Mouse (Mus musculus): Measurements from ENCODE around the gene Tmem47. TPM values are rescaled to one million over a fixed set of nuclear protein-coding genes. Genes with fewer than 3 reads are reported as not detected.

Gene Tmem47
- polyA plus RNA-seq, 1 experiment from 2014 or later: 8.2 TPM

- Histone ChIP-seq H3K27ac (ENCODE audit: low read length) (no peak overlapping the region), H3K4me1 (ENCODE audit: insufficient read depth, low read depth, low read length) (no peaks in the 10 kb centered on the region), H3K9ac (replicated peaks; ENCODE audit: low read depth) (no peak overlapping the region), H3K27me3 (replicated peaks; ENCODE audit: insufficient read depth, low read length) (no peaks in the 10 kb centered on the region), H3K4me3 (ENCODE audit: low read depth, low read length) (no peak overlapping the region), H3K36me3 (ENCODE audit: insufficient read depth, low read length) (no peaks in the 10 kb centered on the region), H3K9me3 (ENCODE audit: low read length) (no peaks in the 10 kb centered on the region), H3K4me2 (replicated peaks; ENCODE audit: low read depth, low read length) (no peak overlapping the region)
- whole genome bisulfite sequencing: 13% methylated on average over 2 of the region's 2 CpGs
- DNase-seq (ENCODE audit: low spot score): no peak
- ATAC-seq: no peak
- TF ChIP-seq CTCF (IDR thresholded peaks at IDR 0.05) (no peak), EP300 (IDR thresholded peaks at IDR 0.05) (no peak)
Measured at GRCm38 (mm10) chrX:81080996-81081395, 10.5 kb downstream of the Tmem47 start.

DNA sequence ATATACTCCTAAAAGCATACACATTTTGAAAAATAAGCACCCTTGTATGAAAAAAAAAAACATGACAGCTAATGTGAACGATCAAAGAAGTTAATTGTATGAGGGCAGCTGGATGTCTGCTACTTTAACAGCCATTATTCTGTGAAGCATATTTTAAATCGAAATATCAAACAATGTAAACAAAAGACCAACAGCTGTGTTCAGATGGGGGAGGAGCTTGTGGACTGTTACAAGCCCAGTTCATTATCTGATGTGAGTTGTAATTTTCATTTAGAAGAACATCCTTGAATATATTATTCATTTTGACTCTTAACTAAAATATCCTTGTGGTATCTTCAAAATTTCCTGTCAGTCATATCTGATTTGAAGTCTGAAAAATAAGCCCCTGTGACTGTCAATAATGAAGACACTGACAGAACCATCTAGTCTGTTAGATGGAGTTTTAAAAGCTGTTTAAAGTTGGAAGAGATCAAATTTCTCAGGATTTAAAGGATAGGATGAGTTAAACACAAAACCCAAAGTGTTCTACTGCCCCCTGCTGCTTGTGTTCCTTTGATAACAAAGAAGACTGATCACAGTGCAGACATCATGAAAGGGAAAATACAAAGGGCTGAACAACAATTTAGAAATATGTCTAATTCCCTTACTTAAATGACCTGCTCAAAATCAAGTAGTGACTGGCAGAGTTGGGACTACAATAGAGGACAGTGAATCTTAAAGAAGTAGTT lies 14.7 kb downstream of the Tmem47 start:
- Histone ChIP-seq H3K4me3 (ENCODE audit: low read depth, low read length) (no peak overlapping the region), H3K9me3 (ENCODE audit: low read length) (no peaks in the 10 kb centered on the region), H3K9ac (replicated peaks; ENCODE audit: low read depth) (no peak overlapping the region), H3K4me2 (replicated peaks; ENCODE audit: low read depth, low read length) (no peak overlapping the region), H3K27ac (ENCODE audit: low read length) (no peak overlapping the region), H3K36me3 (ENCODE audit: insufficient read depth, low read length) (no peaks in the 10 kb centered on the region), H3K27me3 (replicated peaks; ENCODE audit: insufficient read depth, low read length) (no peaks in the 10 kb centered on the region), H3K4me1 (ENCODE audit: insufficient read depth, low read depth, low read length) (no peaks in the 10 kb centered on the region)
- no peak for ATAC-seq
- TF ChIP-seq CTCF (IDR thresholded peaks at IDR 0.05): peak; percentile 64
- TF ChIP-seq EP300 (IDR thresholded peaks at IDR 0.05): no peak
- DNase-seq (ENCODE audit: low spot score): peak; percentile 44
- WGBS: 27% methylated on average over 2 of the region's 2 CpGs

- H3K27ac ChIP-seq (ENCODE audit: low read length): no peak overlapping the region
- H3K9me3 ChIP-seq (ENCODE audit: low read length): no peaks in the 10 kb centered on the region
- no peak overlapping the region for H3K9ac ChIP-seq (replicated peaks; ENCODE audit: low read depth)
- no peak for ATAC-seq
- no peak overlapping the region for H3K4me3 ChIP-seq (ENCODE audit: low read depth, low read length)
- TF ChIP-seq CTCF (IDR thresholded peaks at IDR 0.05): no peak
- no peak for TF ChIP-seq EP300 (IDR thresholded peaks at IDR 0.05)
- H3K36me3 ChIP-seq (ENCODE audit: insufficient read depth, low read length): no peaks in the 10 kb centered on the region
- H3K27me3 ChIP-seq (replicated peaks; ENCODE audit: insufficient read depth, low read length): no peaks in the 10 kb centered on the region
- no peak overlapping the region for H3K4me2 ChIP-seq (replicated peaks; ENCODE audit: low read depth, low read length)
- 26% methylated on average over 1 of the region's 1 CpGs for WGBS
- no peak for DNase-seq (ENCODE audit: low spot score)
- H3K4me1 ChIP-seq (ENCODE audit: insufficient read depth, low read depth, low read length): no peaks in the 10 kb centered on the region
Measured at GRCm38 (mm10) chrX:81147416-81147815, 76.9 kb downstream of the Tmem47 start.
